Mouse (Mus musculus) C2C12 (cell line): ENCODE data around the gene Tusc1. TPM values are rescaled to one million over a fixed set of nuclear protein-coding genes. Genes with fewer than 3 reads are reported as not detected.

ENCODE experiments used
- H3K27me3 ChIP-seq: one replicate; pipeline ENCODE4 v1.6.1; 2011; ENCODE audit not compliant: control insufficient read depth, insufficient read depth, insufficient read length
- H3K36me3 ChIP-seq: one replicate; pipeline ENCODE4 v1.6.1; 2011; ENCODE audit not compliant: control insufficient read depth, insufficient read depth
- H3K4me3 ChIP-seq: one replicate; pipeline ENCODE4 v1.5.1; 2011; ENCODE audit warnings: mild to moderate bottlenecking, control low read depth; ENCODE audit not compliant: poor library complexity, insufficient read depth, severe bottlenecking
- H3K79me2 ChIP-seq: one replicate; pipeline ENCODE4 v1.6.1; 2011; ENCODE audit not compliant: control insufficient read depth, insufficient read depth
- H3K79me3 ChIP-seq: one replicate; pipeline ENCODE4 v1.6.1; 2011; ENCODE audit warnings: low read depth, control low read depth
- H3ac ChIP-seq: one replicate; pipeline ENCODE3; 2011; ENCODE audit warnings: low read depth; ENCODE audit not compliant: control insufficient read depth, insufficient read length
- CEBPB ChIP-seq: IDR thresholded peaks from one replicate; pipeline ENCODE4 v1.6.1; 2011; ENCODE audit warnings: low read depth, mild to moderate bottlenecking, control low read depth, moderate library complexity
- CTCF ChIP-seq: IDR thresholded peaks from one replicate; pipeline ENCODE4 v1.5.1; 2011; ENCODE audit not compliant: control insufficient read depth, insufficient read depth, insufficient read length
- FOSL1 ChIP-seq: IDR thresholded peaks from one replicate; pipeline ENCODE4 v1.8.0; 2011; ENCODE audit warnings: mild to moderate bottlenecking, low read length; ENCODE audit not compliant: poor library complexity, insufficient read depth, severe bottlenecking
- MAX ChIP-seq: IDR thresholded peaks from one replicate; pipeline ENCODE4 v1.6.1; 2011; ENCODE audit warnings: mild to moderate bottlenecking, control low read depth
- MYOD1 ChIP-seq: IDR thresholded peaks from one replicate; pipeline ENCODE4 v1.6.1; 2011; ENCODE audit warnings: low read depth; ENCODE audit not compliant: control insufficient read depth, insufficient read length
- MYOG ChIP-seq: IDR thresholded peaks from one replicate; pipeline ENCODE4 v1.6.1; 2011; ENCODE audit not compliant: control insufficient read depth, insufficient read length; ENCODE audit errors: extremely low read depth
- USF1 ChIP-seq: IDR thresholded peaks from one replicate; pipeline ENCODE4 v1.6.1; 2011; ENCODE audit warnings: low read depth, mild to moderate bottlenecking, control low read depth, moderate library complexity
- polyA plus RNA-seq: library from polyadenylated mRNA; unstranded; fragments of >200 nt; fragmentation: generic; extraction: Trizol; gene quantifications from one replicate; pipeline ENCODE4 v1.2.1, GENCODE M21; 2012; ENCODE audit warnings: missing spikeins

Tusc1 gene
- polyA plus RNA-seq, 1 experiment, result 12.2 TPM

DNA sequence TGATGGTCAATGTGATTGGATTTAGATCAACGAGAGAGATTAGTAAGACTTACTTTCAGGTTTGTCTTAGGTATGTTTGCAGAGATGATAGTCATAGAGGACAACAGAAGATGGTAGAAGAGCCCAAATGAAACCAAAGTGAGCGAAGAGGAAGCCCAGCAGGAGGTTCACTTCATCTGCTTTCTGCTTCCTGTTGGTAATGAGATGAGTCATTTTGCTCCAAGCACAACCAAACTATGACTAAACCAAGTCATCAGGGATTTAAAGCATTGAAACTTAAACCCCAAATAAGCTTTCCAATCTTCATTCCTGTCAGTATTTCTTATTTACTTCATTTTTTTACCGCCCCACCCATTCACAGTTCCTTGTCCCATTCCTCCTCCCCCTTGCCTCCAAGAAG, 27.8 kb downstream of the Tusc1 start:
- Histone ChIP-seq H3ac (no peak overlapping the region), H3K4me3 (no peak overlapping the region), H3K79me2 (no peaks in the 10 kb centered on the region), H3K27me3 (no peaks in the 10 kb centered on the region), H3K79me3 (no peaks in the 10 kb centered on the region), H3K36me3 (no peaks in the 10 kb centered on the region)
- no peak for TF ChIP-seq USF1
- TF ChIP-seq CTCF, result no peak
- no peak for TF ChIP-seq MYOD1

- H3K36me3 ChIP-seq, result no peaks in the 10 kb centered on the region
- no peak overlapping the region for H3K4me3 ChIP-seq
- H3K79me3 ChIP-seq, result no peaks in the 10 kb centered on the region
- H3K79me2 ChIP-seq, result no peaks in the 10 kb centered on the region
- TF ChIP-seq MAX (no peak), USF1 (no peak), CEBPB (no peak), MYOD1 (no peak), FOSL1 (no peak), CTCF (no peak), MYOG (no peak)
- H3K27me3 ChIP-seq, result no peaks in the 10 kb centered on the region
- no peak overlapping the region for H3ac ChIP-seq
Measured at GRCm38 (mm10) chr4:93286065-93286464, 49.2 kb downstream of the Tusc1 start.
